ENCODE assay signal across 13 mouse cellular contexts in the genomic region with DNA sequence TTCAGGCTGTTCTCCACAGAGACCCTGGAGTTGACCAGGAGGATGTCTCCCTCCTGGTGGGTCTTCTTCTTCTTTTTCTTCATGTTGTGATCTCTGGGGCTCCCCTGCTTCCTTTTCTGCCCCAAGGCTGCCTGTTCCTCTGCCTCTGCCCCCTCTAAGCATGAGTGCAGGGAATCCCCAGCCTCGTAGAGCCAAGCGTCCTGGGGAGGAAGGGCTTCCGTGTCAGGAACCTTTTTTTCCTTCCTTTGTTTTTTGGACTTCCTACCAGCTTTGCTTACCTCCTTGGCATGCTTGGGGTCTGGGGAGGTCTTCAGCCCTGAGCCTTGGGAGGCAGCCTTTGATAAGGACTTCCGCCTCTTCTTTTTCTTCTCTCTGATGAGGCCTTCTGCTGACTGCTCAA.
"Had no signal": no experiment of that assay in that cellular context is flagged by ENCODE, and none has a peak within 500 bp of the region (broad histone marks: within the 10 kb centered on the region; RNA-seq: fewer than 3 reads in every experiment).

No protein-coding gene starts in this region.

- H3K27ac ChIP-seq: limb, embryonic 15.5 days; liver, embryonic 14.5 days; midbrain, embryonic 12.5 days; neural tube, embryonic 13.5 days had no signal

- H3K4me3 ChIP-seq: limb, embryonic 15.5 days; midbrain, embryonic 12.5 days; neural tube, embryonic 13.5 days had no signal

- H3K9ac ChIP-seq: limb, embryonic 15.5 days; liver, embryonic 14.5 days; neural tube, embryonic 13.5 days had no signal

- ATAC-seq: midbrain, embryonic 16.5 days had no signal

- H3K4me2 ChIP-seq: limb, embryonic 15.5 days; midbrain, embryonic 12.5 days; neural tube, embryonic 13.5 days had no signal

- H3K27me3 ChIP-seq: limb, embryonic 15.5 days; midbrain, embryonic 12.5 days; neural tube, embryonic 13.5 days had no signal

- DNase-seq: kidney, postnatal 36 days; layer of hippocampus, adult 9-11 months; layer of hippocampus, postnatal 36 days; lung, adult 18-20 months; retina, postnatal 1 day; right cerebral cortex, postnatal 4 days; spleen, adult 18-20 months; thymus, postnatal 36 days had no signal

- H3K9me3 ChIP-seq: limb, embryonic 15.5 days; midbrain, embryonic 12.5 days; neural tube, embryonic 13.5 days had no signal
